Mouse (Mus musculus): Measurements from ENCODE around the gene Clec4n.
"Not testable (repeated sequence)": the region's sequence is repeated elsewhere in the genome, so short reads cannot be mapped to it uniquely, and the experiment has no call there.

Clec4n gene

DNA sequence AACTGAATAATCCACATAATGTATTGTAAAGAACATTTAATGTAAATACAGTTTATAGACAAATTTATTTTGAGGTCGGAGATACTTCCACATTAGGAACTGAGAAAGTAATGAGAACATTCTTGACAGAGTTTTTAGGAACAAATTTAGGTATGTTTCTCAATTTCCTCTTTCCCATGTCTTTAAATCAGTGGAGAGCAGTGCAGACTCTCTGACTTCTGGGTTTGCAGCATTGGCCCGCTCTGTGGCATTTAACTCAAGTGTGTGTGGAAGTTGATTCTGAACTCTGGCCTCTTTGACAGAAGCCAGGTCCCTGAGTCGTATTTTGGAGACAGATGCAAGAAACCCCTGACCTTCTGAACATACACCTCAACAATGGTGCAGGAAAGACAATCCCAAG is at the start of gene Clec4n:
Gene Clec4n (plus strand): TSS at position 200 of the 400 bp plus-strand sequence.
- no peak for DNase-seq (ENCODE audit: low read depth, low spot score)

DNA sequence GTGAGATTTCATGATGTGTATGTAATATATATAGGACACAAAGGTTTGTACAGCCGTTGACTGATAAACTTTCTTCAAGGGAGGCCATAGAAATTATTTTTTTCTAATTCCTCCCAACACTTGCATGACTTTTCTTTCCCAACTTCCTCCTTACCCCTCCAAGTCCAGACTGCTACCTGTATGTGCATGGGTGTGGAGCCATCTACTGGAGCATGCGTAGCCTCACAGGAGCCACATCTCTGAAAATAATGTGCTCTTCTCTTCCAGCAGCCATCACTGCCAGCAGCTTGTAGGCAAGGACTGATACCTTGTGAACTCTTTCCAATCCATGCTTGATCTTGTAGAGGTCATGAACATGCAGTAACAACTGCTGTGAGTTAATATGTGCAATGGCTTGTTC is 44.8 kb upstream of the Clec4n start:
- not testable (repeated sequence) for DNase-seq (ENCODE audit: low read depth, low spot score)

DNA sequence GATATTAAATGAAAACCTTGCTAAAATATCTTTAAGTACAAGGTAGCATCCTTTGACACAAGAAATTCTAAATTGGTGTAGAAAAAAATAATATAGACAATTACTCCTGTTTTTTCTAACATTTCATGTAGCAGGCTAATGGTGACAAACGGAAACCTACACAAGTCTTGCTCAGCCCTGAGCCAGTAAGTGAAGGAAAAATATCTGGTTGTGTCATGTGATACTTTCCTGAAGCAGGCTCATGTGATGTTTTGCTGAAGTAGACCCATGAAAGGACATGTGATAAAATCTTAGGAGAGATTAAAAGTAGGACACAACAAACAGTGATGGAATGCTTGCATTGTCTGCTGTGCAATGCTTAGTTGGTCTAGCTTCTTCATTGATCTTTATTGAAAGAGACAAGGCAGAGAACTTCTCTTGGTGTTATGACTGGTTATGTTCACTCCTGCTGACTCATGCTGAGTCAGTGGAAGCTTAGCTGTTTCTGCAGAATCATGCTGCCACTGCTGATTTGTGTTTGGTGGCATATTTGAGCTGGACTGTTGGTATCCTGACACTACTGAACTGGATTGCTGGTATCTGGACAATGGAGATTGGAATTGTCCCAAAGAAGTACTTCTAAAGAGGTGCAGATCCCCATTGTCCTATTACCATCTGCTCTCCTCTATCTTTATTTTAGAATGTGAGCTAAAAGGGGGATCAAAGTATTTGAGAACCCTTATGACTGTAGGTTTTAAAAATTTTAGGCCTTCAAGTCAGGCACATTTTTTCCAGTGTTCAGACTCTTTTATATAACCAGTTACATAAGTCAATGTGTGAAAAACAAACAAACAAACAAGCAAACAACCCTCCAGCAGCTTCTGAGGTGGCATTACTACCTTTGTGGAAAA is 22.2 kb upstream of the Clec4n start:
- DNase-seq (ENCODE audit: low read depth, low spot score): peak; percentile 95

DNA sequence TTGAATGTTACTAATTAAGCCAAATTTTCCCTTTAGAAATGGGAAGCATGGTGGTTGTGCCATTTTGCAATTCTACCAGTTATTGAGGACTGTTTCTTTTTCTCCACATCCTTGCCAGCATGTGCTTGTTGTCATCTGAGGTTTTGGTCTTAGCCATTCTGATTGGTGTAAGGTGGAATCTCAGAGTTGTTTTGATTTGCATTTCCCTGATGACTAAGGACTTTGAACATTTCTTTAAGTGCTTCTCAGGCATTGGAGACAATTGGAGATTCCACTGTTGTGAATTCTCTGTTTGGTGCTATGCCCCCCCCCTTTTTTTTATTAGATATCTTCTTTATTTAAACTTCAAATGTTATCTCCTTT is 21.6 kb upstream of the Clec4n start:
- peak; percentile 20 for DNase-seq (ENCODE audit: low read depth, low spot score)

DNA sequence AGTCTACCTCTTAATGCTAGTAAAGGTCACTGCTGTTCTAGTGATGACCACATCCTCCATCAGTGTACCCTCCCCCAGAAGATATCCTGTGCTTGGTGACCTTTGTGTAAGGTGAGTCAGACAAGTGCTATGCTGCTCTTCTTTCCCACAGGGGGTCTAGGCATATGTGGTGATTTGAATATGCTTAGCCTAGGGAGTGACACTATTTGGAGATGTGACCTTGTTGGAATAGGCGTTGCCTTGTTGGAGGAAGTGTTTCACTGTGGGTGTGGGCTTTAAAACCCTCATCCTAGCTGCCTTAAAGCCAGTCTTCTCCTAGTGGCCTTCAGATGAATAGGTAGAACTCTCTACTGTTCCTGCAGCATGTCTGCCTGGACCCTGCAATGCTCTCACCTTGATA is 17.9 kb upstream of the Clec4n start:
- no peak for DNase-seq (ENCODE audit: low read depth, low spot score)

DNA sequence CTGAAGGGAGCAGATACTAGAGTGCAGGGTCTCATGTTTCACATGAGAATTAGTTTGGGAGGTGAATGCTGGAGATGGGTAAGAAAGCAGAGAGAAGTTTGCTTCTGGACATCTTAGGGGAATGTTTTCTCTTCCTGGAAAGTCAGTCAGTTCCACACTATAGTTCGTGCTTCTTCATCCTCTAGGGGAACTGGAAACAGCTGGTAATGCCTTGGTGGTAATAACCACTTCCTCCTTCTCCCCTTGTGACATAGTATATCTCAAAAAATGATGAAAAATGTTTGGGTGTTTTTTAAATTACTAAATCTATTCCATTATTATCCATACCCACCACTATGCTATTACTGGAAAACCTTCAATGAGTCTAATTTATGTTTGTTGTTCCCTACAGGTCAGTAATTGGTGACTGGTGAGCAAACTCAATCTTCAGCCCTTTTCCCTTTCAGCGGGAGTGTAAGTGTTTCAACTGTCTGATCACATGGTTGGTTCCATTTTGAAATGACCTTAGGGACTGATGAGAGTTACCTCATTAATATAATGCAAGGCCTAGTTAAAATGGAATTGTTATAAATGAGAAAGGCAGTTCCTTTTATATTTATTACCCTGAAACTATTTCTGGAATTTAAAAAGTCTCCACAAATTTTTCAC is 2.0 kb upstream of the Clec4n start:
- no peak for DNase-seq (ENCODE audit: low read depth, low spot score)

DNA sequence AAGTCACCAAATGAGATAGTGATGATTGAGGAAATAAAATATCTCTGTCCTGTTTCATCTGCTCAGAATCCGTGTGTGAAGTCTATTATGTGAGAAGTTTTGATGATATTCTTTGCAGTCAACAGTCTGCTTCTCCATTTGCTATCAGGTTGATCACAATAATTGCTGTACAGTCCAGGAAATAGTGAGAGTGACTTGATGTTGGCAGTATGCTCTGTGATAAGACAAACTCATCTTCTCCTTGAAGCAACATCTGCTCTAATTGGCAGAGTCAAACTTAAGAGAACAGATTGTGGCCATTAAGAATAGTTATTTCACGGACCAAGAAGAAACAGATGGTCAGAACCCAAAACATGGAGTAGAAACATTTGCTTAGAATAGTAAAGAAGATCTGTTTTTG is 1.5 kb downstream of the Clec4n start:
- DNase-seq (ENCODE audit: low read depth, low spot score): no peak

DNA sequence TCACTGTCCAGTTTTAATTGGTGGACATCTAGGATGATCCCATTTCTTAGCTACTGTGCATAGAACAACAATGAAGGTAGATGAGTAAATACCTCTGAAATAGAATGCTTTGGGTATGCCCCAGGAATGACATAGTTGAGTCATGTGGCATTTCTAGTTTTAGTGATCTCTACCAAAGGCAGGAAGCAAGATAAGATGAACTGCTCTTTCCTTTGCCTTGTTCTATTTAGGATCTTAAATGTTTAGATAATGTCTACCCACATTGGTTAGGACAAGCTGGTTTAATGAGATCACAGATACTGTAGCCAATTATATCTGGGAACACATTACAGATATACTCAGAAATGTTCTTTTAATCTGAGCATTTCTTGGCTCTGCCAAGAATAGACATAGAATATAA is 7.9 kb downstream of the Clec4n start:
- DNase-seq (ENCODE audit: low read depth, low spot score): no peak

DNA sequence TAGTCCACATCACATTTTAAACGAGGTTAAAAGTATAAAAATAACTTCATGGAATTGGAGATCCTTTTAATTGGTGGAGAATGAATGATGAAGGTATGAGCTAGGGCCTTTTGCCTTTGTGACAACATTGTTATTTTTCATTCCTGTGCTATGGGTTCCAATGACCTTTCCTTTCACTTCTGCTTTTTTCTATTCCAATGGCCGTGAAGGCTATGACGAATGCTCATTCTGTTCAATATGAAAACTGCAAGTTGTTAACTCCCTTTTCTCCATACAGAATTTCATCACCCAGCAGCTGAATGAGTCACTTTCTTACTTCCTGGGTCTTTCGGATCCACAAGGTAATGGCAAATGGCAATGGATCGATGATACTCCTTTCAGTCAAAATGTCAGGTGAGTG is 14.6 kb downstream of the Clec4n start:
- DNase-seq (ENCODE audit: low read depth, low spot score): no peak

DNA sequence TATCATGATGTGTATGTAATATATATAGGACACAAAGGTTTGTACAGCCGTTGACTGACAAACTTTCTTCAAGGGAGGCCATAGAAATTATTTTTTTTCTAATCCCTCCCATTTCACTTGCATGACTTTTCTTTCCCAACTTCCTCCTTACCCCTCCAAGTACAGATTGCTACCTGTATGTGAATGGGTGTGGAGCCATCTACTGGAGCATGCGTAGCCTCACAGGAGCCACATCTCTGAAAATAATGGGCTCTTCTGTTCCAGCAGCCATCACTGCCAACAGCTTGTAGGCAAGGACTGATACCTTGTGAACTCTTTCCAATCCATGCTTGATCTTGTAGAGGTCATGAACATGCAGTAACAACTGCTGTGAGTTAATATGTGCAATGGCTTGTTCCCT is 19.2 kb downstream of the Clec4n start:
- DNase-seq (ENCODE audit: low read depth, low spot score): not testable (repeated sequence)

DNA sequence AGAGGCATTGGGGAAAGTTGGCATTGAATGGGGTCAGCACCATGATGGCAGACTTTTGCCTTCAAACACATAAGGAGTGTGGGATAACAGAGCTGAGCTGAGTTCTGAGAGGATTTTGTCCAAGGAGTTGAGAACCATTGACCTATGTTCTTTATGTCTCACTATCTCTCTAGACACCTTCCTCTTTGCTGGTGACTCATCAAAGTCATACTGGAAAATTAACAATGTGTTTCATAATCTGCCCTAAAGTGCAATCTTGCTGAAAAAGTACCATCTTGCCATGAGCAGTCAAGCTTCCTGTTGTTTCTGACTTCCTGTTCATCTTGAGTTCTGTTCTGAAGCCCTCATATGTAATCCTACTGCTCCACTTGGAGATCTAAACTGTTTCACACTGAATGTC is 23.1 kb downstream of the Clec4n start:
- no peak for DNase-seq (ENCODE audit: low read depth, low spot score)

DNA sequence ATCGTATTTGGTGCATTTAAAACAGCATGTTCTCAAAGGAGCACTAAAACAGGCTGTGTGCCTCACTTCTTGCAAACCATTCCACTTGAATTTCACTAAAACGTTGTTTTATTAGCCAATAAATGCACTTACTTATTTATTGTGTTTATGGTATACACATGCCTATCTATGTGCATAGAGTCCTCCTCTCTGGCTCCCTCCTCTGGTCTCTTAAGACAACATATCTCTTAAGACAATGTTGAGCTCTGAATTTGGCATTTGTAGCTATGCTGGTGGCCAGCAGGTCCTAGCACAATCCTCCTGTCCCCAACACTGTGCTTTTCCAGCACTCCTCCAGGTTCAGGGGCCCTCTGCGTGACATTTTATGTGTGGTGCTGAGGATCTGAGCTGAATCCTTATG is 29.3 kb downstream of the Clec4n start:
- DNase-seq (ENCODE audit: low read depth, low spot score): no peak

DNA sequence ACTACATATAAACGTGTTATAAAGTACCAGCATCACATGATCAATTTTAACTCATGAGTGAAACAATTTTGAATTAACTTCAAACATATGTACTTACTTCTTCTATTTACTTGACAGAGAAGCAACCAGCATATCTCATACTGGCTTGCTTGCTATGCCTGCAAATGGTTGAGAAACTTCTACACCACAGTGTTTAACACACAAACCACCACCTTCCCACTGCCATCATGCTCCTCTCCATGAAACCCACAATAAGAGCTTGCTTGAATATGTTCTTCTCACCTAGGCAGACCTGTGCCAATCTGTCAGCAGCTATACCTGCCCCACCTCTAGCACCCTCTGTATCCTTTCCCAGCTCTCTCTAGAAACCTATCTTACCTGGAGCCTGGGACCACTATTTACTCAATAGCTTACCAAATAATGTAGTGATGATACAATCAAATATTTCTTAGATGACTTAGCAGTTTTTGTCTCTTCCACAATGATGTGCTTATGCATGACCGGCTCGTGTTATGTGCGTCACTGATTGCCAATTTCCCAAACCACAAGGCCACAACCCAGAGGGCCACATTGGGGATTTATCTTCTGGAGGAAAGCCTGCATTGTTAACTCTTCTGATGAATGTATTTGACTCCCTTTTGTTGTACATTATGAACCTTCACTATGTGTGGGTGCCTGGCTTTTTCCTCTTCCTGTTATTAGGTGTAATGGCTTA is 30.4 kb downstream of the Clec4n start:
- DNase-seq (ENCODE audit: low read depth, low spot score): no peak

DNA sequence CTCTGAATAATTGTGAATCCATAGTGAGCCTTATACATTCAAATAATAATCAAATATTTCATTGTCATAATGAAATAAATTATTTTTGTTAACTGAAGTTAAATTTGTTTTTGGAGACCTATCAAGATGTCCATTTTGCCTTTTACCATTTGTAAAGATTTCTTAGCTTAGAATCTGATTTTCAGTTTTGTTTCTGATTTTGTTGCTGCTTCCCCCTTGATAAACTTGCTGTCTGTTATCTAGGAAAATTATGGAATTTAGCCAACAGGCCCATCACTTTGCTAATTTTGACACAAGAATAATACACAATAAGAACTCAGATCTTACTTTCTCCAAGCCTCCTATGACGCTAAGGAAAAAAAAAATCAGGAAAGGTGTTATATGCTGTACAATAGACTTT is 31.2 kb downstream of the Clec4n start:
- DNase-seq (ENCODE audit: low read depth, low spot score): no peak

DNA sequence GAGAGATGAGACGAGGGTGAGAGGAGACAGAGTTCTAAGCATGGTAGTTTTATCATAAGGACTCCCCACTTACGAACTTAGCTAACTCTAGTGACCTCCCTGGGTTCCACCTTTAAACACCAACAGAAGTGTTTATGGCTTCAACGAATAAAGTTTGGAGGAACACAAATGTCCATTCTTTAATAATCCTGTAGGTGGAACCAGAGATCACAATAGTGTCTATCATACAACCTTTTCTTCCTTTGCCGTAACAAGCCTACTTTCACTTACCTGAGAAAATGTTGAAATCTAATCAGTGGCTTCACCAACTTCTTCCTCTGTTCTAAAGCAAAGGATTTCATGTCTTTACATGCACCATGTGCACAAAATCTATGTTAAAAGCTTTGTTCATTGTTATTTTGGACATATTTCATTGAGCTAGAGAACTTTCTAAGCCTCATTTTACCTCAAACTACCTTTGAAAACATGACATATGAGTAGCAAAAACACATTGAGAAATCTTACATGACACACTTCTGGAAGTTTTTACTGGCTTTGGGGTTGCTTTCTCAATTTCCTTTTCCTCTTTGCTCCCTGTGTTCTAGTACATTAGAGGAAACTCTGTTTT is 32.0 kb downstream of the Clec4n start, which contains the start of gene Clec4d:
Gene Clec4d (plus strand): TSS at position 557 of the 607 bp plus-strand sequence.
- no peak for DNase-seq (ENCODE audit: low read depth, low spot score)

DNA sequence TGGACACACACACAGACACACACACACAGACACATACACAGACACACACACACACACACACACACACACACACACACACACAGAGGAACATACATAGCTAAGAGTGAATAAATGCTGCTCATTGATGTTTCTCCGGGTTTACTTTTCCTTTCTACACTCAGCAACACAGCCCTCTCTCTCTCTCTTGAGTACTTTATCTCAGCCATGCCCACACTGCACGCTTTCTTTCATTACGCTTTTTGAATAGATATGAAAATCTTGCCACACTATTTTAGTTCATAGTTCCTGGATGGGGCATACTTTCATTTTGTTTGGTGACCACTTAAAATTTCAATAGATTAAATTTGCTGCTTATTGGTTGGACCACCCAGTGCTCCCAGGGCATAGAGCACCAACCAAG is 34.6 kb downstream of the Clec4n start:
- no peak for DNase-seq (ENCODE audit: low read depth, low spot score)

DNA sequence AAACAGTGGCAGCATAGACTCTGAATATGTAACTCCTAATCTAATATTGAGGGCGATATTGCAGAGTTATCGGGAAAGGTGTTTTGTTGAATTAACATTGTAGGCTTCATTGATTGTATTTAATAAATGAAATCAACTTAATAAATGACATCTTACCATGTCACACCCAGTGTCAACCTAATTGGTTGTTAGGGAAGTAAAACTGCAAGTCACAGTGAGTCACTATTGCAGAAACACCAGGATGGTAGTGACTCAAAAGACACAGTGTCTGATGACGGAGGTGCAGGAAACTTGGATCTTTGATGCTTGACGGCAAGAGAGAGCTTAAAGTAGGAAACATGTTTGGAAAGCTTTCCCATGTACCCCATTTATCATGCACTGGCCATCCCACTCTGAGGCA is 36.2 kb downstream of the Clec4n start:
- peak; percentile 48 for DNase-seq (ENCODE audit: low read depth, low spot score)

DNA sequence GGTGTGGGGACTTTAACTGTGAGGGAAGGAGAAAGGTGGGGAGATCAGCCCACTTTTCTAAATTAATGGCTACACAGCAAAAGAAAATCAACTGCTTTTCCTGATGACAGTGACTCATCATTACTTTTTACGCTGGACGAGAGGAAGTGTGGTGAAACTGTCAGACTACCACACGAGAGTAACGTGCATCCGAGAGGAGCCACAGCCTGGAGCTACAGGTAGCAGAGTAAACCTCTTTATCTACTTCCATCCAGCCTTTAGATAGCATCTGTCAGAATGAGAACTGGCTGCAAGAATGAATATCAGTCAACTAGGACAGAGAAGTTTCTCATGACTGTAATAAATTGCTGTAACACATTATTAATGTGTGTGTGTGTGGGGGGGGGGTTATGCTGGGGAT is 37.3 kb downstream of the Clec4n start:
- no peak for DNase-seq (ENCODE audit: low read depth, low spot score)

DNA sequence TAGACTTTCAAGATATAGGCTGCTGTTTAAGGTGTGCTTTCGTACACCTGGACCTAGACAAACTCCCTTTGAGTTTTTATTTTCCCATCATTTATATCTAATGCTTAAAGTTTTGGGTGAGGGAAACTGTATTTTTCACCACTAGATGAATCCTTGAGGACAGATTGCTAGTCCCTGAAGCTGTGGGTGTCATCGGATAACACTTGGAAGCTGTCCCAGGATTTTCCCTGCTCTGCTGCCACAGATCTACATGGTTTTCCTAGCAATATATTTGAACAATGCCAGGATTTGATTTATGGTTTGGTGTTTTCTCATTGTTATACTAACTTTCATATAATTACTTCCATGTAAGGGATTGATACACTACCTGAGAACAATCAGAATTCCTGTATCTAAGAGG is 49.8 kb downstream of the Clec4n start:
- DNase-seq (ENCODE audit: low read depth, low spot score): no peak

DNA sequence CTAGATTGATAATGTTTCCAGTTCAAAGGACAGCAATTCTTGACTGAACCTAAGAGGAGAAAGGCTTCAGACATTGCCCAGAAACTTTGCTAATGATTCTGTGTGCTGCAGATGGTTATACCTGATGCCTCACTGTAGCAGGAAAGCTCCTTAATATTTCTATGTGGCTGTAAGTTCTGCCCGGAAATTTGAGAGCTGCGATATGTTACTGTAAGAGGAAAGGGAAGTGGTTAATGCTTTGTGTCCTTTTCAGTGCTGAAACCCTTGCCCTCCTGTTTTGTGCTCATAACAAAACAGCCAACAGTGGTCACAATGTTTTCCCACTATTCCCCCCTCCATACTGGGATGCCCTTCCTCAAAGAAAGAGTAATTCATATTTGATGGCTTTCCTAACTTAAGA is 56.7 kb downstream of the Clec4n start:
- DNase-seq (ENCODE audit: low read depth, low spot score): no peak

DNA sequence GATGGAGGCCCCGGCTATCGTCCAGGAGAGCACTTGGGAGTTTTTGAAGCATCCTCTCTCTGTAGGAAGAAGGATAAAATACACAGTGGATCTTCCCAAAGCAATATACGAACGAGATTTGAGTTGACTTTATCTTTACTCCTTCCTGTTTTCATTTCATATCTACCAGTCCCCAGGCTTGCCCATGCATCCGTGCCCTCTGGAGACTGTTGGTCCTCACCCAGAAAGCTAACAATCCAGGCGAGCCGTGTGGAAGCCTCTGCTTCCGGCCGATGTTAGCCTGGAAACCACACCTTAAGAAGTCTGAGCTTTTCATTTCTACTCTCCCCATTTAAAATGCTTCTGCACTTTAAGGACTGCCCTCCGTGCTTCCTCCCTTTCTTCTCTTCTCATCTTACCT is 59.3 kb downstream of the Clec4n start:
- no peak for DNase-seq (ENCODE audit: low read depth, low spot score)

DNA sequence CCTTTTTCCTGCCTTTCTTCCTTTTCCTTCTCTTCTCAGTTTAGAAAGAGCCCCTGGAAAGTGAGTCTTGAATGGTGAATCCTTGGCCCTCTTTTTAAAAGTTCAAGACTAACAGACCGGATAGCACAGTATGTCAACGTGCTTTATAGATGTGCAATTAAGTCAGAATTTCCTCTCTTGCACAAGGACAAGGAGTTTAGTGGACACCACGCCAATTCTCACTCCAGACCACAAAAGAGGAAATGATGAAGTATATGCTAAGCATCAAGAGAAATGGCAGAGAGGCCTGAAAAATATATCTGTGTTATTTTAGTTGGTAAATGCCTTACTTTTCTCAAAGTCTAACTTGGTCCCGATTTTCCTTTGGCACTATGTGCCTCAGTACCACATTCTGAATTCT is 60.1 kb downstream of the Clec4n start, which contains the start of gene Clec4e:
Gene Clec4e (minus strand): TSS at position 118 of the 400 bp plus-strand sequence.
- no peak for DNase-seq (ENCODE audit: low read depth, low spot score)
